Mouse (Mus musculus) left cerebral cortex, adult 8-10 months (tissue): Measurements from ENCODE around the gene Smpd1. TPM values are rescaled to one million over a fixed set of nuclear protein-coding genes. Genes with fewer than 3 reads are reported as not detected.

Experiments
- total RNA-seq, 4 experiments: library from RNA; stranded (reverse); gene quantifications; 2 replicates each; pipeline ENCODE4 v1.2.4; 2022

The Smpd1 gene
- total RNA-seq, 4 experiments from 2014 or later = 100 to 105 (median 101) TPM

Other genes starting within 250 kb of the Smpd1 start
- not detected for gene Olfr689, start 243.2 kb upstream of the Smpd1 start, total RNA-seq
- gene Olfr690, start 220.3 kb upstream of the Smpd1 start, total RNA-seq = under 1 TPM; 0.27 to 0.57 (median 0.40) TPM
- gene Olfr691, start 212.1 kb upstream of the Smpd1 start, total RNA-seq = 1 to 10 TPM in 2 of 4 experiments, under 1 TPM in 2; 0.63 to 1.3 (median 0.86) TPM
- gene Olfr692, start 186.1 kb upstream of the Smpd1 start, total RNA-seq = not detected
- not detected for gene Gm5901, start 179.3 kb upstream of the Smpd1 start, total RNA-seq
- gene Fam160a2, start 154.3 kb upstream of the Smpd1 start, total RNA-seq = 10 to 100 TPM; 64.6 to 72.6 (median 70.9) TPM
- gene Cnga4, start 149.8 kb upstream of the Smpd1 start, total RNA-seq = 1 to 10 TPM in 2 of 4 experiments, under 1 TPM in 2; 0.98 to 2.0 (median 1.1) TPM
- gene Cckbr, start 128.6 kb upstream of the Smpd1 start, total RNA-seq = 10 to 100 TPM; 47.6 to 57.7 (median 52.5) TPM
- gene Cavin3, start 72.1 kb upstream of the Smpd1 start, total RNA-seq = 10 to 100 TPM; 15.1 to 18.5 (median 17.0) TPM
- 100 to 1,000 TPM; 437 to 456 (median 444) TPM for gene Apbb1, start 27.3 kb downstream of the Smpd1 start, total RNA-seq
- gene Hpx, start 45.8 kb downstream of the Smpd1 start, total RNA-seq = under 1 TPM; 0.33 to 0.63 (median 0.44) TPM
- 100 to 1,000 TPM; 137 to 154 (median 148) TPM for gene Trim3, start 79.2 kb downstream of the Smpd1 start, total RNA-seq
- gene Timm10b, start 85.7 kb downstream of the Smpd1 start, total RNA-seq = 10 to 100 TPM; 63.0 to 74.1 (median 68.2) TPM
- 100 to 1,000 TPM in 1 of 4 experiments, 10 to 100 TPM in 3; 84.6 to 108 (median 91.6) TPM for gene Arfip2, start 86.1 kb downstream of the Smpd1 start, total RNA-seq
- 10 to 100 TPM in 2 of 4 experiments, 1 to 10 TPM in 2; 9.3 to 13.0 (median 11.2) TPM for gene Gm45799, start 86.2 kb downstream of the Smpd1 start, total RNA-seq
- gene Dnhd1, start 96.5 kb downstream of the Smpd1 start, total RNA-seq = 1 to 10 TPM; 4.8 to 6.3 (median 5.7) TPM
- gene Ilk, start 182.2 kb downstream of the Smpd1 start, total RNA-seq = 10 to 100 TPM; 74.3 to 83.2 (median 81.6) TPM
- gene Rrp8, start 183.0 kb downstream of the Smpd1 start, total RNA-seq = 10 to 100 TPM; 12.5 to 15.5 (median 13.8) TPM
- gene Taf10, start 190.0 kb downstream of the Smpd1 start, total RNA-seq = 100 to 1,000 TPM in 3 of 4 experiments, 10 to 100 TPM in 1; 97.4 to 118 (median 113) TPM
- gene Tpp1, start 197.9 kb downstream of the Smpd1 start, total RNA-seq = 10 to 100 TPM; 62.2 to 81.2 (median 67.1) TPM
- gene Dchs1, start 233.3 kb downstream of the Smpd1 start, total RNA-seq = 10 to 100 TPM in 1 of 4 experiments, 1 to 10 TPM in 3; 9.1 to 10.2 (median 9.5) TPM